In genomic region chr1:90409236-90409635, GRCm38 (mm10) we compare ENCODE assay signal across 20 mouse cellular contexts.
DNase-seq lines count a peak whose midpoint lies in the region; ATAC-seq and TF ChIP-seq lines count a peak whose summit lies in the region.
"Had no signal": no experiment of that assay in that cellular context is flagged by ENCODE, and none has a peak within 500 bp of the region (broad histone marks: within the 10 kb centered on the region; RNA-seq: fewer than 3 reads in every experiment).

No protein-coding gene starts in this region.

- 0 out of 2 replicates have a peak, but pooled peaks cover 4% of the 10 kb centered on the region for H3K4me1 ChIP-seq in intestine, embryonic 16.5 days (ENCODE audit: control insufficient read depth, insufficient read depth, low read length)
- H3K4me1 ChIP-seq in intestine, embryonic 15.5 days (replicated peaks), result peaks cover 9% of the 10 kb centered on the region; the same call in 1 of the 2 replicates
- 0 out of 2 replicates have a peak, but pooled peaks cover 3% of the 10 kb centered on the region for H3K4me1 ChIP-seq in lung, embryonic 14.5 days (ENCODE audit: insufficient read depth)
- H3K4me1 ChIP-seq in lung, adult 2 months (ENCODE audit: control insufficient read depth, insufficient read depth, low read length), result peaks cover 9% of the 10 kb centered on the region
- H3K4me1 ChIP-seq in midbrain, embryonic 10.5 days, result peaks cover 27% of the 10 kb centered on the region

- H3K9me3 ChIP-seq in intestine, embryonic 16.5 days (ENCODE audit: control insufficient read depth, low read length), result no peaks in the 10 kb centered on the region
- no peaks in the 10 kb centered on the region for H3K9me3 ChIP-seq in intestine, embryonic 15.5 days
- peaks cover 5% of the 10 kb centered on the region; the same call in 1 of the 2 replicates for H3K9me3 ChIP-seq in lung, embryonic 14.5 days (ENCODE audit: low read depth, low read length)
- H3K9me3 ChIP-seq in midbrain, embryonic 10.5 days (replicated peaks), result no peaks in the 10 kb centered on the region
- H3K9me3 ChIP-seq: forebrain, embryonic 13.5 days; heart, embryonic 15.5 days had no signal

- TF ChIP-seq POLR2A in lung, adult 2 months (IDR thresholded peaks at IDR 0.05; ENCODE audit: borderline replicate concordance, extremely low read depth, low read depth, low read length), result no peak

- 0 out of 2 replicates have a peak overlapping the region, but pooled peaks have one; percentile 26 for H3K27ac ChIP-seq in intestine, embryonic 16.5 days (ENCODE audit: low read length)
- no peak overlapping the region for H3K27ac ChIP-seq in intestine, embryonic 15.5 days
- no peak overlapping the region for H3K27ac ChIP-seq in lung, embryonic 14.5 days (ENCODE audit: low read depth)
- H3K27ac ChIP-seq in midbrain, embryonic 10.5 days (replicated peaks), result no peak overlapping the region
- H3K27ac ChIP-seq: forebrain, embryonic 13.5 days; heart, embryonic 15.5 days had no signal

- H3K36me3 ChIP-seq in intestine, embryonic 16.5 days (ENCODE audit: control insufficient read depth, insufficient read depth, low read length), result no peaks in the 10 kb centered on the region
- no peaks in the 10 kb centered on the region for H3K36me3 ChIP-seq in intestine, embryonic 15.5 days
- no peaks in the 10 kb centered on the region for H3K36me3 ChIP-seq in lung, embryonic 14.5 days (ENCODE audit: insufficient read depth)
- no peaks in the 10 kb centered on the region for H3K36me3 ChIP-seq in midbrain, embryonic 10.5 days
- H3K36me3 ChIP-seq: heart, embryonic 15.5 days had no signal

- H3K27me3 ChIP-seq in intestine, embryonic 16.5 days (replicated peaks; ENCODE audit: control insufficient read depth, insufficient read depth, low read length), result no peaks in the 10 kb centered on the region
- H3K27me3 ChIP-seq in intestine, embryonic 15.5 days (replicated peaks), result no peaks in the 10 kb centered on the region
- H3K27me3 ChIP-seq in lung, embryonic 14.5 days (ENCODE audit: insufficient read depth, low read length), result no peaks in the 10 kb centered on the region
- peaks cover 14% of the 10 kb centered on the region for H3K27me3 ChIP-seq in midbrain, embryonic 10.5 days (ENCODE audit: low read depth, poor library complexity, severe bottlenecking)
- H3K27me3 ChIP-seq: forebrain, embryonic 13.5 days; heart, embryonic 15.5 days; Patski had no signal

- WGBS in intestine, embryonic 16.5 days, result 72% methylated on average over 3 of the region's 3 CpGs
- WGBS in intestine, embryonic 15.5 days, result 68% methylated on average over 3 of the region's 3 CpGs
- 73% methylated on average over 3 of the region's 3 CpGs for WGBS in lung, embryonic 14.5 days
- WGBS in lung, adult 2 months, result 52% methylated on average over 3 of the region's 3 CpGs
- WGBS in midbrain, embryonic 10.5 days, result 94% methylated on average over 3 of the region's 3 CpGs

- DNase-seq in lung, embryonic 14.5 days, result peak; percentile 41
- DNase-seq in lung, adult 2 months, result no peak
- peak; percentile 24 for DNase-seq in lung, postnatal 25 days (ENCODE audit: low spot score)
- DNase-seq in midbrain, embryonic 10.5 days (ENCODE audit: low spot score), result no peak
- no peak for DNase-seq in left cerebral cortex, adult 8-10 months (ENCODE audit: low spot score in 2 of 2)
- DNase-seq: adrenal gland, postnatal 10 days; cerebellum, adult 8-10 months; cerebellum, postnatal 25 days; gastrocnemius, postnatal 10 days; kidney, postnatal 36 days; liver; right cerebral cortex, postnatal 25 days had no signal

- no peak overlapping the region for H3K4me3 ChIP-seq in intestine, embryonic 16.5 days (ENCODE audit: low read length)
- H3K4me3 ChIP-seq in intestine, embryonic 15.5 days (replicated peaks), result no peak overlapping the region
- H3K4me3 ChIP-seq in lung, embryonic 14.5 days (ENCODE audit: low read depth, low read length), result no peak overlapping the region
- no peak overlapping the region for H3K4me3 ChIP-seq in lung, adult 2 months (replicated peaks; ENCODE audit: extremely low read depth, low read depth, low read length)
- H3K4me3 ChIP-seq in midbrain, embryonic 10.5 days, result no peak overlapping the region
- H3K4me3 ChIP-seq: forebrain, embryonic 13.5 days; heart, embryonic 15.5 days had no signal

- no peak overlapping the region for H3K9ac ChIP-seq in intestine, embryonic 16.5 days (ENCODE audit: low read depth, low read length)
- no peak overlapping the region for H3K9ac ChIP-seq in intestine, embryonic 15.5 days
- no peak overlapping the region for H3K9ac ChIP-seq in lung, embryonic 14.5 days
- H3K9ac ChIP-seq: forebrain, embryonic 13.5 days; heart, embryonic 15.5 days had no signal

- no peak overlapping the region for H3K4me2 ChIP-seq in intestine, embryonic 16.5 days (ENCODE audit: low read depth, low read length)
- no peak overlapping the region for H3K4me2 ChIP-seq in intestine, embryonic 15.5 days (replicated peaks)
- H3K4me2 ChIP-seq in lung, embryonic 14.5 days, result no peak overlapping the region
- H3K4me2 ChIP-seq: forebrain, embryonic 13.5 days; heart, embryonic 15.5 days; midbrain, embryonic 11.5 days had no signal

- no peak for ATAC-seq in intestine, embryonic 16.5 days
- no peak for ATAC-seq in intestine, embryonic 15.5 days
- ATAC-seq in lung, embryonic 14.5 days (ENCODE audit: insufficient read depth), result no peak
- ATAC-seq: forebrain, embryonic 13.5 days; hindbrain, embryonic 16.5 days; midbrain, embryonic 16.5 days; Patski had no signal

- no peak for TF ChIP-seq CTCF in lung, embryonic 14.5 days (IDR thresholded peaks at IDR 0.05; ENCODE audit: low read depth)
- TF ChIP-seq CTCF in lung, adult 2 months (IDR thresholded peaks at IDR 0.05; ENCODE audit: insufficient read depth, low read length), result no peak

Comparison
In these comparisons a context has a peak if more than half of its experiments do, and no peak if none do; other contexts are left out.
1. DNase-seq: peak in lung, embryonic 14.5 days (single experiment) and lung, postnatal 25 days (single experiment); none in lung, adult 2 months (single experiment), midbrain, embryonic 10.5 days (single experiment) and left cerebral cortex, adult 8-10 months (0 of 2).